In genomic region chr15:10715139-10715505, GRCm38 (mm10) we compare ENCODE assay signal across 7 mouse cellular contexts. TPM values are rescaled to one million over a fixed set of nuclear protein-coding genes. Genes with fewer than 3 reads are reported as not detected.
DNase-seq lines count a peak whose midpoint lies in the region; ATAC-seq and TF ChIP-seq lines count a peak whose summit lies in the region.

No protein-coding gene starts in this region.

- no peak for TF ChIP-seq CTCF in bone marrow macrophage, adult 2 months (IDR thresholded peaks at IDR 0.05; ENCODE audit: low read depth, low read length)

- H3K79me2 ChIP-seq in macrophage (ENCODE audit: inconsistent target) = peaks cover 36% of the 10 kb centered on the region; the same call in 1 of the 2 replicates

- peak overlapping the region; percentile 82 for H3K9ac ChIP-seq in heart, embryonic 12.5 days
- H3K9ac ChIP-seq in stomach, embryonic 15.5 days = peak overlapping the region; percentile 80; the same call in 1 of the 2 replicates

- H3K4me3 ChIP-seq in bone marrow macrophage, adult 2 months (ENCODE audit: insufficient read depth, low read length) = peak overlapping the region; percentile 74
- peak overlapping the region; percentile 74 for H3K4me3 ChIP-seq in heart, embryonic 12.5 days
- peak overlapping the region; percentile 34 for H3K4me3 ChIP-seq in macrophage (ENCODE audit: inconsistent target)
- peak overlapping the region; percentile 83 for H3K4me3 ChIP-seq in stomach, embryonic 15.5 days (replicated peaks)

- no peak overlapping the region for H3K27ac ChIP-seq in bone marrow macrophage, adult 2 months (ENCODE audit: insufficient read depth, low read depth, low read length)
- no peak overlapping the region for H3K27ac ChIP-seq in heart, embryonic 12.5 days (ENCODE audit: poor library complexity, severe bottlenecking)
- H3K27ac ChIP-seq in macrophage = no peak overlapping the region
- H3K27ac ChIP-seq in stomach, embryonic 15.5 days = peak overlapping the region; percentile 83

- H3K4me2 ChIP-seq in heart, embryonic 12.5 days = peak overlapping the region; percentile 94
- H3K4me2 ChIP-seq in stomach, embryonic 15.5 days = peak overlapping the region; percentile 82

- H3K36me3 ChIP-seq in heart, embryonic 12.5 days = no peaks in the 10 kb centered on the region
- H3K36me3 ChIP-seq in macrophage (ENCODE audit: inconsistent target) = no peaks in the 10 kb centered on the region
- H3K36me3 ChIP-seq in stomach, embryonic 15.5 days = no peaks in the 10 kb centered on the region

- ATAC-seq in heart, embryonic 12.5 days (ENCODE audit: insufficient number of reproducible peaks, low FRiP score) = peak; percentile 56
- ATAC-seq in stomach, embryonic 15.5 days (ENCODE audit: insufficient read depth, low FRiP score, low read depth) = peak; percentile 67

- under 1% methylated on average over 10 of the region's 10 CpGs for WGBS in heart, embryonic 12.5 days
- whole genome bisulfite sequencing in macrophage (ENCODE audit: missing documents) = 15% methylated on average over 10 of the region's 10 CpGs
- WGBS in stomach, embryonic 15.5 days = 1% methylated on average over 10 of the region's 10 CpGs

- peaks cover 5% of the 10 kb centered on the region for H3K9me3 ChIP-seq in heart, embryonic 12.5 days (replicated peaks)
- no peaks in the 10 kb centered on the region; the same call in 1 of the 2 replicates for H3K9me3 ChIP-seq in stomach, embryonic 15.5 days

- H3K27me3 ChIP-seq in heart, embryonic 12.5 days (replicated peaks) = peaks cover 25% of the 10 kb centered on the region
- no peaks in the 10 kb centered on the region for H3K27me3 ChIP-seq in stomach, embryonic 15.5 days (replicated peaks)

- DNase-seq in NIH3T3 (ENCODE audit: low read depth) = peak; percentile 72
- DNase-seq in kidney, postnatal 25 days = peak; percentile 66 to 77
- no peak for DNase-seq in frontal cortex, postnatal 14 days (ENCODE audit: low spot score in 2 of 2)

- TF ChIP-seq POLR2A in bone marrow macrophage, adult 2 months (IDR thresholded peaks at IDR 0.05; ENCODE audit: borderline replicate concordance, low read depth, low read length) = no peak

- H3K4me1 ChIP-seq in bone marrow macrophage, adult 2 months (ENCODE audit: control insufficient read depth, insufficient read depth, low read length) = peaks cover 8% of the 10 kb centered on the region; the same call in 1 of the 2 replicates
- peaks cover 4% of the 10 kb centered on the region; the same call in 1 of the 2 replicates for H3K4me1 ChIP-seq in heart, embryonic 12.5 days (replicated peaks)
- H3K4me1 ChIP-seq in stomach, embryonic 15.5 days = 0 out of 2 replicates have a peak, but pooled peaks cover 11% of the 10 kb centered on the region

RNA-seq across cellular contexts. Expression of gene Rai14, which starts 0.7 kb away (rescaled TPM):
- 4.4 and 6.2 TPM in 2 replicates for polyA plus RNA-seq in bone marrow macrophage, adult 2 months (2012; ENCODE audit: insufficient read depth, insufficient read length, missing spikeins)
- polyA plus RNA-seq in heart, embryonic 12.5 days (2016; fragmentation: Nextera tagmentation; extraction: Ambion mirVana) = 25.6 and 27.5 TPM in 2 replicates
- total RNA-seq in macrophage (2018; cell fraction: chromatin; rRNA removed) = 10 to 100 TPM in 24 of 26 experiments, 1 to 10 TPM in 2; 8.3 to 70.6 (median 36.7) TPM
- total RNA-seq in macrophage (2018; cell fraction: cytosol; rRNA removed) = 10 to 100 TPM in 13 of 26 experiments, 1 to 10 TPM in 13; 2.6 to 14.7 (median 8.2) TPM
- total RNA-seq in macrophage (2018; cell fraction: nucleus; rRNA removed) = 10 to 100 TPM in 16 of 26 experiments, 1 to 10 TPM in 10; 4.2 to 46.2 (median 16.6) TPM
- 4.9 to 12.5 TPM (median 12.5 TPM) in 3 replicates for polyA plus RNA-seq in macrophage (2018)
- polyA plus RNA-seq in stomach, embryonic 15.5 days (2015; fragmentation: Nextera tagmentation; extraction: Ambion mirVana) = 17.8 and 19.6 TPM in 2 replicates

Comparison
In these comparisons a context has a peak if more than half of its experiments do, and no peak if none do; other contexts are left out.
1. DNase-seq: peak in NIH3T3 (single experiment) and kidney, postnatal 25 days (2 of 2); none in frontal cortex, postnatal 14 days (0 of 2).
2. Peak in every context shown above with its lines, with median percentiles within 50 percentile points of each other: H3K4me3 ChIP-seq.